Mouse (Mus musculus): ENCODE data around the gene Ticam1.

DNA sequence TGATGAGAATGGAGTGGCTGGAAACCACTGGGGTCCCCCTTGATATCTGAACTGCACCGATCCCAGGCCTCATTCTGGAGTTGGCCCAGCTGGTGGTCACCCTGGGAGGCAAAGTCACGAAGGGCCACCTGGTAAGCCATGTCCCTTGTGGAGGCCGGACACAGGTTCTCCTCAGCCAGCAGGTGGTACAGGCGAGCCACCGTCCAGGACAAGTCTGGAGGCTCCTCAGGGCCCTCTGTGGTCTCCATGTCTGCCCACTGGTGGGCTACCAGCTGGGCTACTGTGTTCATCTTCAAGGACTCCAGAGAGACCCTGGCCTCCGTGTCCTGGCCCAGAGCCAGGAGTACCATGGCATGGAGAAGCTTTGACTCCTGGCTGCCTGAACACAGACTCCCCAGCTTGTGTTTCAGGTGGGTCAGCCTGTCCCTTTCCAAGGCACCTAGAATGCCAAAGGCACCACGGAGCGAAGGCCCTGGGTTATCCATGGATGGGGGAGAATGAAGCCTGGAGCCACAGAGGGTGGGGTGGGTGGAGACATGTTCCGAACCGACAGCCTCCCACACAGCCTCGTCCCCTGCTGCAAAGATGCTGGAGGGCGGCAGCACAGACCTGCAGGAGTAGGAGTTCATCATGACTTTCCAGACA, 4.9 kb downstream of the Ticam1 start:
- TF ChIP-seq MAFK (IDR thresholded peaks at IDR 0.05; ENCODE audit: insufficient read depth, low read depth, low read length) (no peak), ZNF384 (IDR thresholded peaks at IDR 0.05; ENCODE audit: low read depth, low read length) (no peak)

Measured in ES-E14 (cell line).